Mouse (Mus musculus) C2C12 (cell line): ENCODE results near the gene Acadm.

Experiments used
- CEBPB ChIP-seq: IDR thresholded peaks from one replicate; pipeline ENCODE4 v1.6.1; 2011; ENCODE audit warnings: low read depth, mild to moderate bottlenecking, control low read depth, moderate library complexity
- CTCF ChIP-seq: IDR thresholded peaks from one replicate; pipeline ENCODE4 v1.5.1; 2011; ENCODE audit not compliant: control insufficient read depth, insufficient read depth, insufficient read length
- FOSL1 ChIP-seq: IDR thresholded peaks from one replicate; pipeline ENCODE4 v1.8.0; 2011; ENCODE audit warnings: mild to moderate bottlenecking, low read length; ENCODE audit not compliant: poor library complexity, insufficient read depth, severe bottlenecking
- MAX ChIP-seq: IDR thresholded peaks from one replicate; pipeline ENCODE4 v1.6.1; 2011; ENCODE audit warnings: mild to moderate bottlenecking, control low read depth
- MYOD1 ChIP-seq: IDR thresholded peaks from one replicate; pipeline ENCODE4 v1.6.1; 2011; ENCODE audit warnings: low read depth; ENCODE audit not compliant: control insufficient read depth, insufficient read length
- USF1 ChIP-seq: IDR thresholded peaks from one replicate; pipeline ENCODE4 v1.6.1; 2011; ENCODE audit warnings: low read depth, mild to moderate bottlenecking, control low read depth, moderate library complexity

DNA sequence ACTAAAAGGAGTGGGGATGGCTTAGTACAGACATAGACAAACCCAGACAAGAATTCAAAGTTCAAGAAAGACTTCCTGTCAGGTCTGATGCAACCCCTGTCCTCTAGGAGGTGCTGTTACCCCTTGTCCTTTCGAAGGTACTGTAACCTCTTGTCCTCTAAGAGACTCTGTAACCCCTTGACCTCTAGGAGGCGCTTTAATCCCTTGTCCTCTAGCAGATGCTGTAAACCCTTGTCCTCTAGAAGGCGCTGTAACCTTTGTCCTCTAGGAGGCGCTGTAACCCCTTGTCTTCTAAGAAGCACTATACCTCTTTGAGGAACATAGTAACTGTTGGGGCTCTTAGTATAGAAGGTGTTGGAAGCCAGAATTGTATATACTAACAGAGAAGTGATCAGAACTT, 24.1 kb upstream of the Acadm start:
- no peak for TF ChIP-seq CTCF
- no peak for TF ChIP-seq USF1
- no peak for TF ChIP-seq MYOD1
- no peak for TF ChIP-seq MAX
- no peak for TF ChIP-seq CEBPB
- TF ChIP-seq FOSL1, result no peak
